Mouse (Mus musculus) C2C12 (cell line): ENCODE measurements at regions not wholly inside any gene's neighbourhood (a gene's known extent, or its start where the extent isn't known, plus 50 kb on each side); places are given as distances from the start of the nearest gene placed in this dataset.

ENCODE experiments used
- CEBPB ChIP-seq: IDR thresholded peaks from one replicate; pipeline ENCODE4 v1.6.1; 2011; ENCODE audit warnings: low read depth, mild to moderate bottlenecking, control low read depth, moderate library complexity
- CTCF ChIP-seq: IDR thresholded peaks from one replicate; pipeline ENCODE4 v1.5.1; 2011; ENCODE audit not compliant: control insufficient read depth, insufficient read depth, insufficient read length
- FOSL1 ChIP-seq: IDR thresholded peaks from one replicate; pipeline ENCODE4 v1.8.0; 2011; ENCODE audit warnings: mild to moderate bottlenecking, low read length; ENCODE audit not compliant: poor library complexity, insufficient read depth, severe bottlenecking
- MAX ChIP-seq: IDR thresholded peaks from one replicate; pipeline ENCODE4 v1.6.1; 2011; ENCODE audit warnings: mild to moderate bottlenecking, control low read depth
- MYOD1 ChIP-seq: IDR thresholded peaks from one replicate; pipeline ENCODE4 v1.6.1; 2011; ENCODE audit warnings: low read depth; ENCODE audit not compliant: control insufficient read depth, insufficient read length

- TF ChIP-seq CTCF (no peak), MAX (no peak), MYOD1 (no peak), FOSL1 (no peak), CEBPB (no peak)
These were observed 134.0 kb downstream of the Gm9733 start for GRCm38 (mm10) chr3:15198086-15198485.
